Mouse (Mus musculus): ENCODE measurements at regions not wholly inside any gene's neighbourhood (a gene's known extent, or its start where the extent isn't known, plus 50 kb on each side); places are given as distances from the start of the nearest gene placed in this dataset.

DNA sequence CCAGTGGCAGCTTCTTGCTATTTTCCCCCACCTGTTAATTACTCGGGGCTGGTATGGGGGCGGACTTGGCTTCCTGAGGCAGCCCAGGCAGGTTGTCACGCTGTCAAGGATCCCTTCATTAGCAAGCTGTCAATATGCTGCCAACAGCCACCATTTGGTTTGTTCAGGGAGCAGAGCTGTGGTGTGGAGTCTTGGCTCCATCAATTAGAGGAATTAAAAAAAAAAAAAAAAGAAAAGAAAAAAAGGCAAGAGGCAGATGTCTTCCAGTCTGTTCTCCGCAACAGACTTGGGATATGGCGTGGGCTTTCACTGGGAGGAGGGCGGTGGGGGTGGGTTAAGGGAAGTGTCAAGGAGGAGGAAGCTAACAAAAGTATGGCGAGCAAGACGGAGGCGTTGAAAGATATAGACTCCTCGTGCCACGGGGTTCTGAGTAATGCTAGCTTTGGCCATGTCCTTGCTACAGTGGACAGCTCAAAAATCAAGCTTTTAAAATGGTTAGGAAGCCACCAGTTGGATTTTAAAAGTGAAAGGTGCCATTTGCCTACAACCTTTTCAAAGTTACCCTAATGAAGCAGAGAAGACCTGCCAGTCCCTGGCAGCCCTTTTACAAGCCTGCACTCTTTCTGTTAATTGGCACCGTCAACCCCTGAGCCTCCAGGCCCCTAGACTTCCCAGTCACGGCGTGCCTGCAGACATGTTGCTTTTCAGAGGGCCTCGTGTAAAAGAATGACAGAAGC is 530.7 kb downstream of the Pdcd6ip start:
- WGBS (ENCODE audit: insufficient replicate concordance): 45% methylated on average over 15 of the region's 15 CpGs
- TF ChIP-seq EP300 (IDR thresholded peaks at IDR 0.05; ENCODE audit: low read depth): no peak
- no peak overlapping the region for H3K9ac ChIP-seq (replicated peaks)
- no peak for ATAC-seq
- H3K9me3 ChIP-seq (ENCODE audit: low read length): no peaks in the 10 kb centered on the region; the same call in 1 of the 2 replicates
- no peak overlapping the region for H3K27ac ChIP-seq (ENCODE audit: low read depth)
- DNase-seq: no peak
- no peak overlapping the region for H3K4me2 ChIP-seq (ENCODE audit: low read depth, low read length)
- H3K27me3 ChIP-seq (ENCODE audit: insufficient read depth, low read length): no peaks in the 10 kb centered on the region
- no peaks in the 10 kb centered on the region for H3K36me3 ChIP-seq (replicated peaks; ENCODE audit: insufficient read depth, low read length)
- no peak overlapping the region for H3K4me3 ChIP-seq (ENCODE audit: low read depth, low read length)
- H3K4me1 ChIP-seq (ENCODE audit: insufficient read depth): no peaks in the 10 kb centered on the region

GRCm38 (mm10) chr9:113171767-113172405 is 536.2 kb downstream of the Pdcd6ip start:
- TF ChIP-seq CTCF (IDR thresholded peaks at IDR 0.05; ENCODE audit: low read depth): no peak
- no peak for TF ChIP-seq EP300 (IDR thresholded peaks at IDR 0.05; ENCODE audit: low read depth)
- Histone ChIP-seq H3K4me3 (ENCODE audit: low read depth, low read length) (no peak overlapping the region), H3K9ac (replicated peaks) (no peak overlapping the region), H3K36me3 (replicated peaks; ENCODE audit: insufficient read depth, low read length) (no peaks in the 10 kb centered on the region), H3K27me3 (ENCODE audit: insufficient read depth, low read length) (no peaks in the 10 kb centered on the region), H3K4me1 (ENCODE audit: insufficient read depth) (no peaks in the 10 kb centered on the region), H3K9me3 (ENCODE audit: low read length) (0 out of 2 replicates have a peak, but pooled peaks cover 2% of the 10 kb centered on the region), H3K4me2 (ENCODE audit: low read depth, low read length) (no peak overlapping the region), H3K27ac (ENCODE audit: low read depth) (no peak overlapping the region)
- no peak for DNase-seq
- ATAC-seq: no peak
- WGBS (ENCODE audit: insufficient replicate concordance): 67% methylated on average over 5 of the region's 5 CpGs

DNA sequence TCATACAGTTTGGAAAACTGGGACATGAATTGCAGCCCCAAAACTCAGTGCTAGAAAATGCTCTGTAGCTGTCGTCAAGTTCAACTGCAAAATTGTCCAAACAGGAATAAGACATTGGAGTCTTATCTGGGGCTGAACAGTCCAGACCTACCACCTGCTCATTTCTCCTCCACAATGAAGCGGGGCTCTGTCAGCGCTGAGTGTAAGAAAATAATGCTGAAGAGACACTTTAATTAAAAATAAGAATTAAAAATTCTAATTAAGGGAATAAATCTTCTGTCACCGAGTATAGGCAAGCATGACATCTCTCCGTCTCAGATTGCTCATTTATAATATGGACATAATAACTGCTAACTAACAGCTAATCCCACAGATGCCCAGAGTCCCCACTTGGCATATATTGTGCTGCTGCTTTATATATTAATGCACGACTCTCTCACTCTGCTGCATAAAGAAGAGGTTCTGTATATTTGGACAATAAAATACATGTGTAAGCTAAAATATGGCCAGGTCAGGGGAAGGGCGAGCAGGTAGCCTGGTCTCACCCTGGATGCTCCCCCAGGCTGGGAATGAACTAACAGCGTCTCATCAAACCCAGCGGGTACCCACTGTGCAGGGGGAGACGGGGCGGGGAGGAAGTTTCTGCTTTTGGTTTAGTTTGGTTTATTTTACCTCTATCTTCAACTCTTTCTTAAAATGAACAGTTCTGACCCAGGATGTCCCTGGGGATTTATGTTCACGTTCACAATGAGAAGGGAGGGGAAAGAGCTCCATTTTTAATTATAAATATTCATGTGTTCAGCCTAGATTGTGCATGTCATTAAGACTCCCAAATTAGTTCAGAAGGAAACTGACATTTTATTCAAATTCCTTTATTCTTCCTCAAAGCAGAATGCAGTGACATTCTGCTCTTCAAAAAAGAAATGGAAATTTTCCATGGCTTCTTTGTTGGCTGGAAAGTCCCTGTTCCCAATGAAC is 544.9 kb downstream of the Pdcd6ip start:
- Histone ChIP-seq H3K27me3 (ENCODE audit: insufficient read depth, low read length) (no peaks in the 10 kb centered on the region), H3K9ac (replicated peaks) (no peak overlapping the region), H3K36me3 (replicated peaks; ENCODE audit: insufficient read depth, low read length) (no peaks in the 10 kb centered on the region), H3K4me2 (ENCODE audit: low read depth, low read length) (no peak overlapping the region), H3K4me3 (ENCODE audit: low read depth, low read length) (no peak overlapping the region), H3K27ac (ENCODE audit: low read depth) (no peak overlapping the region), H3K4me1 (ENCODE audit: insufficient read depth) (no peaks in the 10 kb centered on the region), H3K9me3 (ENCODE audit: low read length) (no peaks in the 10 kb centered on the region)
- 73% methylated on average over 12 of the region's 12 CpGs for WGBS (ENCODE audit: insufficient replicate concordance)
- TF ChIP-seq EP300 (IDR thresholded peaks at IDR 0.05; ENCODE audit: low read depth): no peak
- no peak for TF ChIP-seq CTCF (IDR thresholded peaks at IDR 0.05; ENCODE audit: low read depth)
- DNase-seq: no peak
- ATAC-seq: no peak

- no peak for ATAC-seq
- Histone ChIP-seq H3K9me3 (ENCODE audit: low read length) (no peaks in the 10 kb centered on the region), H3K4me1 (ENCODE audit: insufficient read depth) (no peaks in the 10 kb centered on the region), H3K4me3 (ENCODE audit: low read depth, low read length) (no peak overlapping the region), H3K27ac (ENCODE audit: low read depth) (no peak overlapping the region), H3K36me3 (replicated peaks; ENCODE audit: insufficient read depth, low read length) (no peaks in the 10 kb centered on the region), H3K9ac (replicated peaks) (no peak overlapping the region), H3K27me3 (ENCODE audit: insufficient read depth, low read length) (no peaks in the 10 kb centered on the region), H3K4me2 (ENCODE audit: low read depth, low read length) (no peak overlapping the region)
- WGBS (ENCODE audit: insufficient replicate concordance): 90% methylated on average over 2 of the region's 2 CpGs
- no peak for DNase-seq
- TF ChIP-seq EP300 (IDR thresholded peaks at IDR 0.05; ENCODE audit: low read depth) (no peak), CTCF (IDR thresholded peaks at IDR 0.05; ENCODE audit: low read depth) (no peak)
These were observed 548.0 kb downstream of the Pdcd6ip start for GRCm38 (mm10) chr9:113160011-113160410.

- no peak for DNase-seq
- TF ChIP-seq CTCF (IDR thresholded peaks at IDR 0.05; ENCODE audit: low read depth) (no peak), EP300 (IDR thresholded peaks at IDR 0.05; ENCODE audit: low read depth) (no peak)
- Histone ChIP-seq H3K4me3 (ENCODE audit: low read depth, low read length) (no peak overlapping the region), H3K9ac (replicated peaks) (no peak overlapping the region), H3K4me1 (ENCODE audit: insufficient read depth) (no peaks in the 10 kb centered on the region), H3K4me2 (ENCODE audit: low read depth, low read length) (no peak overlapping the region), H3K27ac (ENCODE audit: low read depth) (no peak overlapping the region), H3K9me3 (ENCODE audit: low read length) (no peaks in the 10 kb centered on the region), H3K27me3 (ENCODE audit: insufficient read depth, low read length) (no peaks in the 10 kb centered on the region), H3K36me3 (replicated peaks; ENCODE audit: insufficient read depth, low read length) (no peaks in the 10 kb centered on the region)
- no peak for ATAC-seq
- WGBS (ENCODE audit: insufficient replicate concordance): 83% methylated on average over 6 of the region's 6 CpGs
These were observed 550.0 kb downstream of the Pdcd6ip start for GRCm38 (mm10) chr9:113158080-113158479.

Measured in liver, postnatal 0 days (tissue).